Mouse (Mus musculus) MEL (cell line): ENCODE data around the gene Lrrc25. TPM values are rescaled to one million over a fixed set of nuclear protein-coding genes. Genes with fewer than 3 reads are reported as not detected.

ENCODE experiments used
- DNase-seq: peaks from one replicate; pipeline ENCODE4 v3.0.0; 2011; ENCODE audit warnings: low read depth, low spot score
- H3K27ac ChIP-seq: 2 replicates; pipeline ENCODE4 v1.5.1; 2012; ENCODE audit warnings: low read depth, mild to moderate bottlenecking, control low read depth, low read length, moderate library complexity; ENCODE audit not compliant: control insufficient read depth
- H3K27me3 ChIP-seq, 2 experiments: fragments of 150-350 bp in 1 of 2; sonication (generic) in 1 of 2; 2 replicates each; pipeline ENCODE4 v1.6.1; 2012; ENCODE audit warnings: low read length in 2 of 2, mild to moderate bottlenecking in 2 of 2, improper control_type of control experiment in 1 of 2, moderate library complexity in 1 of 2; ENCODE audit not compliant: insufficient read depth in 2 of 2, control insufficient read depth in 1 of 2
- H3K36me3 ChIP-seq, 2 experiments: 2 replicates each; pipeline ENCODE4 v1.6.1; 2012 to 2014; ENCODE audit warnings: low read length in 2 of 2, improper control_type of control experiment in 1 of 2, inconsistent platforms in 1 of 2, mild to moderate bottlenecking in 1 of 2; ENCODE audit not compliant: insufficient read depth in 2 of 2, control insufficient read depth in 1 of 2
- H3K4me1 ChIP-seq, 2 experiments: fragments of 150-350 bp in 1 of 2; sonication (generic) in 1 of 2; 2 replicates each; pipeline ENCODE4 v1.6.1; 2012; ENCODE audit warnings: low read length in 2 of 2, improper control_type of control experiment in 1 of 2, mild to moderate bottlenecking in 1 of 2; ENCODE audit not compliant: insufficient read depth in 2 of 2, control insufficient read depth in 1 of 2
- H3K4me3 ChIP-seq, 2 experiments: fragments of 150-350 bp in 1 of 2; sonication (generic) in 1 of 2; 2 replicates each; pipeline ENCODE4 v1.5.1; 2012; ENCODE audit warnings: low read depth in 2 of 2, low read length in 2 of 2, mild to moderate bottlenecking in 2 of 2, moderate library complexity in 2 of 2, control low read depth in 1 of 2, improper control_type of control experiment in 1 of 2; ENCODE audit not compliant: control insufficient read depth in 1 of 2, insufficient read depth in 1 of 2
- H3K79me2 ChIP-seq: 2 replicates; pipeline ENCODE4 v1.6.1; 2012; ENCODE audit warnings: mild to moderate bottlenecking, low read length, moderate library complexity; ENCODE audit not compliant: control insufficient read depth, poor library complexity, insufficient read depth
- H3K9ac ChIP-seq: 2 replicates; pipeline ENCODE4 v1.6.1; 2012; ENCODE audit warnings: low read depth, mild to moderate bottlenecking, control low read depth, low read length, moderate library complexity; ENCODE audit not compliant: control insufficient read depth, poor library complexity, severe bottlenecking
- H3K9me3 ChIP-seq: fragments of 150-350 bp; sonication (generic); replicated peaks from 2 replicates; pipeline ENCODE4 v1.6.1; 2012; ENCODE audit warnings: mild to moderate bottlenecking, low read length, improper control_type of control experiment, moderate library complexity; ENCODE audit not compliant: insufficient read depth
- BHLHE40 ChIP-seq: IDR thresholded peaks from 2 replicates; pipeline ENCODE4 v1.6.1; 2012; ENCODE audit warnings: low read depth, mild to moderate bottlenecking, inconsistent platforms, low read length, improper control_type of control experiment, borderline replicate concordance
- CHD2 ChIP-seq: IDR thresholded peaks from 2 replicates; pipeline ENCODE4 v1.6.1; 2011; ENCODE audit warnings: low read length, improper control_type of control experiment
- CTCF ChIP-seq, 3 experiments: IDR thresholded peaks in 2 of 3; conservative IDR thresholded peaks in 1 of 3; 2 replicates each; pipeline ENCODE4 v1.5.1; 2011 to 2012; ENCODE audit warnings: low read length in 3 of 3, low read depth in 2 of 3, mild to moderate bottlenecking in 2 of 3, improper control_type of control experiment in 1 of 3, inconsistent platforms in 1 of 3, mixed read lengths in 1 of 3, moderate library complexity in 1 of 3; ENCODE audit not compliant: control insufficient read depth in 1 of 3, insufficient read depth in 1 of 3, poor library complexity in 1 of 3, severe bottlenecking in 1 of 3
- E2F4 ChIP-seq: IDR thresholded peaks from 2 replicates; pipeline ENCODE4 v1.6.1; 2011; ENCODE audit warnings: low read depth, low read length, improper control_type of control experiment, borderline replicate concordance
- ELF1 ChIP-seq: IDR thresholded peaks from 2 replicates; pipeline ENCODE4 v1.6.1; 2014; ENCODE audit warnings: low read depth, mild to moderate bottlenecking, inconsistent platforms, low read length, improper control_type of control experiment, moderate library complexity
- ETS1 ChIP-seq: IDR thresholded peaks from 2 replicates; pipeline ENCODE4 v1.6.1; 2012; ENCODE audit warnings: low read depth, mild to moderate bottlenecking, inconsistent platforms, low read length, improper control_type of control experiment, moderate library complexity
- GABPA ChIP-seq: IDR thresholded peaks from 2 replicates; pipeline ENCODE4 v1.6.1; 2012; ENCODE audit warnings: low read depth, mild to moderate bottlenecking, inconsistent platforms, low read length, improper control_type of control experiment, moderate library complexity
- GATA1 ChIP-seq: IDR thresholded peaks from 2 replicates; pipeline ENCODE4 v1.6.1; 2011; ENCODE audit warnings: low read depth, low read length, improper control_type of control experiment
- HCFC1 ChIP-seq: IDR thresholded peaks from 2 replicates; pipeline ENCODE4 v1.6.1; 2012; ENCODE audit warnings: low read depth, mild to moderate bottlenecking, inconsistent platforms, low read length, improper control_type of control experiment, moderate library complexity
- KAT2A ChIP-seq: conservative IDR thresholded peaks from 2 replicates; pipeline ENCODE4 v1.6.1; 2012; ENCODE audit warnings: low read depth, low read length, improper control_type of control experiment, inconsistent platforms
- MAX ChIP-seq: IDR thresholded peaks from 2 replicates; pipeline ENCODE4 v1.6.1; 2011; ENCODE audit warnings: low read length, improper control_type of control experiment
- MAZ ChIP-seq: IDR thresholded peaks from 2 replicates; pipeline ENCODE4 v1.6.1; 2012; ENCODE audit warnings: low read depth, mild to moderate bottlenecking, inconsistent platforms, low read length, improper control_type of control experiment
- MXI1 ChIP-seq: IDR thresholded peaks from 2 replicates; pipeline ENCODE4 v1.6.1; 2011; ENCODE audit warnings: mild to moderate bottlenecking, low read depth, low read length, improper control_type of control experiment
- MYB ChIP-seq: IDR thresholded peaks from 2 replicates; pipeline ENCODE4 v1.6.1; 2011; ENCODE audit warnings: mild to moderate bottlenecking, low read depth, low read length, improper control_type of control experiment
- MYC ChIP-seq: IDR thresholded peaks from 2 replicates; pipeline ENCODE4 v1.6.1; 2011; ENCODE audit warnings: low read depth, mild to moderate bottlenecking, low read length, improper control_type of control experiment, moderate library complexity
- NELFE ChIP-seq: IDR thresholded peaks from 2 replicates; pipeline ENCODE4 v1.6.1; 2011; ENCODE audit warnings: low read depth, low read length, improper control_type of control experiment
- NRF1 ChIP-seq: IDR thresholded peaks from 2 replicates; pipeline ENCODE4 v1.6.1; 2014; ENCODE audit warnings: low read depth, mild to moderate bottlenecking, inconsistent platforms, low read length, improper control_type of control experiment, moderate library complexity; ENCODE audit not compliant: poor library complexity, insufficient read depth, severe bottlenecking
- RAD21 ChIP-seq: IDR thresholded peaks from 2 replicates; pipeline ENCODE4 v1.6.1; 2011; ENCODE audit warnings: mild to moderate bottlenecking, low read depth, low read length, improper control_type of control experiment
- RCOR1 ChIP-seq: IDR thresholded peaks from 2 replicates; pipeline ENCODE4 v1.6.1; 2012; ENCODE audit warnings: low read depth, mild to moderate bottlenecking, inconsistent platforms, low read length, improper control_type of control experiment
- SIN3A ChIP-seq: IDR thresholded peaks from 2 replicates; pipeline ENCODE4 v1.6.1; 2012; ENCODE audit warnings: low read length, improper control_type of control experiment, inconsistent platforms
- TAL1 ChIP-seq: IDR thresholded peaks from 2 replicates; pipeline ENCODE4 v1.6.1; 2012; ENCODE audit warnings: mild to moderate bottlenecking, inconsistent platforms, low read length, moderate library complexity, mixed read lengths
- TBP ChIP-seq: IDR thresholded peaks from 2 replicates; pipeline ENCODE4 v1.8.0; 2011; ENCODE audit warnings: low read depth, low read length, improper control_type of control experiment
- TCF12 ChIP-seq: IDR thresholded peaks from 2 replicates; pipeline ENCODE4 v1.6.1; 2014; ENCODE audit warnings: low read depth, mild to moderate bottlenecking, inconsistent platforms, low read length, improper control_type of control experiment, moderate library complexity
- UBTF ChIP-seq: IDR thresholded peaks from 2 replicates; pipeline ENCODE4 v1.6.1; 2012; ENCODE audit warnings: low read depth, mild to moderate bottlenecking, inconsistent platforms, low read length, improper control_type of control experiment, moderate library complexity, borderline replicate concordance; ENCODE audit not compliant: insufficient read depth
- USF1 ChIP-seq: IDR thresholded peaks from 2 replicates; pipeline ENCODE4 v1.6.1; 2014; ENCODE audit warnings: low read depth, mild to moderate bottlenecking, inconsistent platforms, low read length, improper control_type of control experiment, moderate library complexity
- USF2 ChIP-seq, 2 experiments: IDR thresholded peaks; 2 replicates each; pipeline ENCODE4 v1.6.1; 2011 to 2012; ENCODE audit warnings: improper control_type of control experiment in 2 of 2, low read length in 2 of 2, borderline replicate concordance in 1 of 2, inconsistent platforms in 1 of 2, low read depth in 1 of 2, mild to moderate bottlenecking in 1 of 2; ENCODE audit not compliant: insufficient read depth in 1 of 2
- ZC3H11A ChIP-seq: IDR thresholded peaks from 2 replicates; pipeline ENCODE4 v1.6.1; 2012; ENCODE audit warnings: low read depth, mild to moderate bottlenecking, inconsistent platforms, low read length, improper control_type of control experiment
- ZKSCAN1 ChIP-seq: IDR thresholded peaks from 2 replicates; pipeline ENCODE4 v1.6.1; 2012; ENCODE audit warnings: low read depth, mild to moderate bottlenecking, inconsistent platforms, low read length, improper control_type of control experiment, moderate library complexity
- ZMIZ1 ChIP-seq: IDR thresholded peaks from 2 replicates; pipeline ENCODE4 v1.6.1; 2012; ENCODE audit warnings: low read depth, mild to moderate bottlenecking, inconsistent platforms, low read length, improper control_type of control experiment, moderate library complexity
- ZNF384 ChIP-seq: IDR thresholded peaks from 2 replicates; pipeline ENCODE4 v1.6.1; 2012; ENCODE audit warnings: low read depth, mild to moderate bottlenecking, inconsistent platforms, low read length, improper control_type of control experiment
- polyA plus RNA-seq, 2 experiments: library from polyadenylated mRNA; stranded (reverse) in 1 of 2; unstranded in 1 of 2; fragments of >175 nt in 1 of 2; fragments of >200 nt in 1 of 2; gene quantifications; 2 replicates each; pipeline versions ENCODE4 v1.2.1 to v1.2.4; 2012; ENCODE audit warnings: low replicate concordance in 2 of 2, low read depth in 1 of 2; ENCODE audit not compliant: insufficient read length in 2 of 2, insufficient read depth in 1 of 2, missing spikeins in 1 of 2
- total RNA-seq: library from RNA; depleted of rRNA; stranded (reverse); fragments of 300-350 nt; gene quantifications from 2 replicates; pipeline ENCODE4 v1.2.3, GENCODE M21; 2012

Lrrc25 gene
- total and polyA plus RNA-seq, 3 experiments = 0.39 to 1.1 TPM; not detected in 1

DNA sequence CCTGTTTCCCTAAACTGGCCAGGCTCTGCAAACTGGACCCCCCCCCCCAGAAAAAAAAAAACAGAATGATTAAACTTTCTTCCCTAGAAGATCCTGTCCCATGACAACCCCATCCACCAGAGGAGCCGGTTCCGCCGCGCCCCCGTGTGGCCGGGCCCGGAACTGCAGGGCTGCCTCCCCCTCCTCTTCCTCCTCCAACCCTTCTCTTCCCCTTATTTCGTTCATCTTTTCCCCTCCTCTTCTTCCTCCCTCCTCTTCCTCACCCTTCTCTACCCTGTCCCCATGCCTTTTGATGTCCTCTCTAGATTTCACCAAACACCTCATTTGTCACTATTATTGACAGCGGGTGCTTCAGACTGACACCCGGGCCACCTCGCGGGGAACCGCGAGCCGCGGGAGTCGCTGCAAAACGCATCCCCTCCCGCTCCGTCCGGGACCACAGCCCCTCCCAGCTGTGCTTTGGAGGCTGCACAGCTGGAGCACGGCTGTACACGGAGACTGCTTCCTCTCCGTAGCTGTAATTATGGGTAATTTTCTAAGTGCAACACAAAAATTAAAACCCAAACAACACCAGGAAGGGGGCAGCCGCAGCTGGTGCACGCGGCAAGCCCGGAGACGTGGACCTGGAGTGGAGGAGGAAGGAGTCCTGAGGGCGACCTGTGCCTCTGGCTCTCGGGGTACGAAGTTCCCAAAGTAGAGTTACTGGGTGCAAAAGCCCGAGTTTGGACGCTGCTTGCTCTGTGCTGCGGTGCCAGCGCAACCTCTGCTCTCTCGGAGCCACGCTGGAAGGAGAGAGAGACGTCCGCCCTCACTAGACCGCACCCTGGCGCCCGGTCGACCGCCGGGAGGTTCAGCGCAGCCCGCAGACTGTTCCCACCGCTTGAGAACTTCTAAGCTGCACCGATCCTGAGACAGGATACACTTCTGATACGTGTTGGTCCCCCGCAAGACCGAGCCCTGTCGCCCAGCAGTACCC is 4.9 kb upstream of the Lrrc25 start (continued):
- TF ChIP-seq GATA1 (no peak), KAT2A (no peak), NRF1 (no peak), E2F4 (no peak), ELF1 (no peak), MXI1 (peak; percentile 66), ZKSCAN1 (no peak), NELFE (peak; percentile 32), HCFC1 (peak; percentile 48; the same call in 1 of the 2 replicates), TCF12 (peak; percentile 4; the same call in 1 of the 2 replicates), CHD2 (no peak)

DNA sequence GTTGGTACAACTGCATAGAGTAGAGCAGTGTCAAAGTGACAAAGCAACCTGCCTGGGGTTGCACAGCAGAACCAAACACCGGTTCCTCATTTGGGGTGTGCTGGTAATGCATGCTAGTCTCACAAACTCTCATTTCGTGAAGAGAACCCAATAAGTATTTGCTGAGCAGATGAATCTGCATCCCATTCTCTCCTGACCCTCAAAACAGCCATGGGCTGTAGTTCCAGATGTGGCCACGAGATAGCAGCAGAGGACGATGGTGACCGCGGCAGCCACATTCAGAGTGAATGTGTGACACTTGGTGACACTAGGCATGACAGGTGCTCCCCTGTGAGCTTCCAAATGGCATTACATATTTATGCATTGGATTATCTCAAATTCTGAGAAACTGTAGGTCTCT is 4.1 kb upstream of the Lrrc25 start:
- Histone ChIP-seq H3K36me3 (peaks cover 0 to 8% of the 10 kb centered on the region in 2 experiments; a peak in 2 of 4 replicates), H3K4me3 (peak overlapping the region; percentile 74 to 92), H3K79me2 (peaks cover 17% of the 10 kb centered on the region), H3K27ac (peak overlapping the region; percentile 79), H3K4me1 (peaks cover 2 to 17% of the 10 kb centered on the region in 2 experiments), H3K27me3 (no peaks in the 10 kb centered on the region), H3K9me3 (no peaks in the 10 kb centered on the region), H3K9ac (peak overlapping the region; percentile 81)
- DNase-seq = peak; percentile 94
- peak; percentile 60; the same call in 1 of the 2 replicates for TF ChIP-seq BHLHE40
- TF ChIP-seq E2F4 = no peak
- peak; percentile 72; the same call in 1 of the 2 replicates for TF ChIP-seq MAZ
- no peak for TF ChIP-seq USF2 (IDR thresholded peaks at IDR 0.05; ENCODE audit: borderline replicate concordance in 1 of 2, insufficient read depth in 1 of 2, low read depth in 1 of 2, low read length in 2 of 2)
- no peak; the same call in 1 of the 2 replicates for TF ChIP-seq TCF12
- TF ChIP-seq USF1 = peak; percentile 17; the same call in 1 of the 2 replicates
- peak; percentile 78 for TF ChIP-seq MAX
- 0 out of 2 replicates have a peak, but pooled peaks have one; percentile 9 for TF ChIP-seq TAL1
- TF ChIP-seq ETS1 = peak; percentile 34; the same call in 1 of the 2 replicates
- TF ChIP-seq SIN3A = peak; percentile 65; the same call in 1 of the 2 replicates
- TF ChIP-seq MYB = no peak
- no peak for TF ChIP-seq NELFE
- TF ChIP-seq ZKSCAN1 = no peak
- TF ChIP-seq RAD21 = peak; percentile 92
- TF ChIP-seq ZC3H11A = peak; percentile 86
- no peak for TF ChIP-seq ZMIZ1
- no peak for TF ChIP-seq KAT2A
- no peak; the same call in none of the 2 replicates for TF ChIP-seq MXI1
- TF ChIP-seq TBP = peak; percentile 54
- peak; percentile 51 for TF ChIP-seq RCOR1
- no peak for TF ChIP-seq UBTF
- TF ChIP-seq MYC = peak; percentile 72; the same call in 1 of the 2 replicates
- TF ChIP-seq CTCF (IDR thresholded peaks at IDR 0.05 in 2 of 3, conservative IDR thresholded peaks at IDR 0.05 in 1 of 3; ENCODE audit: control insufficient read depth in 1 of 3, insufficient read depth in 1 of 3, low read depth in 2 of 3, low read length in 3 of 3, poor library complexity in 1 of 3, severe bottlenecking in 1 of 3) = peak; percentile 93 to 99 (median 98)
- no peak for TF ChIP-seq CHD2
- TF ChIP-seq ZNF384 = no peak
- peak; percentile 16; the same call in 1 of the 2 replicates for TF ChIP-seq HCFC1
- TF ChIP-seq GABPA = no peak
